Mouse (Mus musculus) heart, adult 2 months (tissue): ENCODE measurements around the gene Otub1.

ENCODE experiments used
- CTCF ChIP-seq: fragments of 200-600 bp; IDR thresholded peaks from 2 replicates; pipeline ENCODE4 v1.8.1; 2022; ENCODE audit warnings: antibody characterized with exemption, mild to moderate bottlenecking, moderate library complexity
- EP300 ChIP-seq: fragments of 200-500 bp; IDR thresholded peaks from 2 replicates; pipeline ENCODE4 v1.6.1; 2011; ENCODE audit warnings: low read depth, low read length, control low read depth; ENCODE audit not compliant: insufficient read depth
- POLR2A ChIP-seq: fragments of 200-500 bp; IDR thresholded peaks from 2 replicates; pipeline ENCODE4 v1.6.1; 2011; ENCODE audit warnings: mild to moderate bottlenecking, low read depth, low read length, control low read depth; ENCODE audit not compliant: insufficient read depth

GRCm38 (mm10) chr19:7165509-7166199 lies 40.5 kb downstream of the Otub1 start:
- TF ChIP-seq CTCF (no peak), POLR2A (no peak), EP300 (no peak)
